Mouse (Mus musculus) lung, adult 2 months (tissue): ENCODE measurements at regions not wholly inside any gene's neighbourhood (a gene's known extent, or its start where the extent isn't known, plus 50 kb on each side); places are given as distances from the start of the nearest gene placed in this dataset.

ENCODE experiments used
- CTCF ChIP-seq: fragments of 200-500 bp; IDR thresholded peaks from 2 replicates; pipeline ENCODE4 v1.5.1; 2011; ENCODE audit warnings: mild to moderate bottlenecking, low read length, control low read depth; ENCODE audit not compliant: insufficient read depth
- POLR2A ChIP-seq: fragments of 200-500 bp; IDR thresholded peaks from 2 replicates; pipeline ENCODE4 v1.6.1; 2011; ENCODE audit warnings: low read depth, mild to moderate bottlenecking, control low read depth, low read length, borderline replicate concordance; ENCODE audit errors: extremely low read depth

DNA sequence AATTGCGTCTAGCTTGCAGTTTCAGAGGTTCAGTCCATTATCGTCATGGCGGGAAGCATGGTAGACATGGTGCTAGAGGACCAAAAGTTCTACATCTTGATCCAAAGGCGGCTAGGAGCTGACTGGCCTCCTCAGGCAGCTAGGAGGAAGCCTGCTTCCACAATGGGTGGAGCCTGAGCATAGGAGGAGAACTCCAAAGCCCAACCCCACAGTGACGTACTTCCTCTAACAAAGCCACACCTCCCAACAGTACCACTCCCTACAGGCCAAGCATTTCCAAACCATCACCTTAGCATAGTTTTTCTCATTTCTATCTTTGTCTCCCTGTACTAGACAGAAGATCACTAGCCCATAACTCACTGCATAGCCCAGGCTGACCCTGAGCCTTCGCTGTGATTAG lies 158.0 kb upstream of the Tbca start:
- TF ChIP-seq CTCF: no peak
- no peak for TF ChIP-seq POLR2A
